Mouse (Mus musculus): ENCODE results near the gene Apoc1. TPM values are rescaled to one million over a fixed set of nuclear protein-coding genes. Genes with fewer than 3 reads are reported as not detected.
A peak's percentile ranks its signal among the peaks of the same experiment; 100 is the strongest.

The Apoc1 gene
- polyA plus RNA-seq, 1 experiment from 2014 or later = 79.6 TPM

- Histone ChIP-seq H3K27ac (replicated peaks) (no peak overlapping the region), H3K4me1 (replicated peaks; ENCODE audit: control insufficient read depth, insufficient read depth) (no peaks in the 10 kb centered on the region; the same call in 1 of the 2 replicates), H3K36me3 (ENCODE audit: control insufficient read depth, insufficient read depth, low read length) (peaks cover 18% of the 10 kb centered on the region), H3K4me3 (ENCODE audit: low read depth, low read length) (no peak overlapping the region), H3K4me2 (replicated peaks; ENCODE audit: low read depth) (no peak overlapping the region), H3K9ac (ENCODE audit: low read length) (no peak overlapping the region), H3K27me3 (ENCODE audit: control insufficient read depth, insufficient read depth, low read length) (no peaks in the 10 kb centered on the region), H3K9me3 (ENCODE audit: control insufficient read depth, low read length) (no peaks in the 10 kb centered on the region)
- 87% methylated on average over 9 of the region's 9 CpGs for WGBS
- DNase-seq (ENCODE audit: low spot score) (no peak), ATAC-seq (ENCODE audit: low FRiP score, low TSS enrichment) (no peak)
- TF ChIP-seq CTCF (IDR thresholded peaks at IDR 0.05; ENCODE audit: low read depth) (no peak), EP300 (optimal IDR thresholded peaks at IDR 0.05) (no peak)
Observed at GRCm38 (mm10) chr7:19713598-19713997, 21.1 kb upstream of the Apoc1 start.

DNA sequence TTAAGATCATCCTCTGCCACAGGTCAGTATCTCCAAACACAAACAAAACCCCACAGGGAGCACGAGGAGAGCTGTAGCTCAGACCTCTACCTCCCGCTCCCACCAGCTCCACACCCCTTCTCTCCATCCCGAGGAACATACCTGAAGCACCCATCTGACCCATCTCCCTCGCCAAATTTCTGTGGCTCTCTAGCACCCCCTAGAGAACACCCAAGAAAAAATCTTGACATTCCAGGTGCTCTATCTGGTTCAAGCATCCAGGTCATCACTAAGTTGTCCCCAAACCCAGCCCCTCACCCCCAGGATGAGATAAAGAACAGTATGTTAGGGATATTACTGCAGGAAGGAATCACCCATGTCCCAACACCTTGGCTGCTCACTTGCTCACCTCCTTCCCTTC is 20.7 kb upstream of the Apoc1 start:
- TF ChIP-seq CTCF (IDR thresholded peaks at IDR 0.05; ENCODE audit: low read depth) (peak; percentile 70), EP300 (optimal IDR thresholded peaks at IDR 0.05) (no peak)
- Histone ChIP-seq H3K9me3 (ENCODE audit: control insufficient read depth, low read length) (no peaks in the 10 kb centered on the region), H3K9ac (ENCODE audit: low read length) (no peak overlapping the region), H3K36me3 (ENCODE audit: control insufficient read depth, insufficient read depth, low read length) (peaks cover 18% of the 10 kb centered on the region), H3K4me3 (ENCODE audit: low read depth, low read length) (no peak overlapping the region), H3K27me3 (ENCODE audit: control insufficient read depth, insufficient read depth, low read length) (no peaks in the 10 kb centered on the region), H3K4me1 (replicated peaks; ENCODE audit: control insufficient read depth, insufficient read depth) (no peaks in the 10 kb centered on the region; the same call in 1 of the 2 replicates), H3K27ac (replicated peaks) (no peak overlapping the region), H3K4me2 (replicated peaks; ENCODE audit: low read depth) (no peak overlapping the region)
- no peak for DNase-seq (ENCODE audit: low spot score)
- ATAC-seq (ENCODE audit: low FRiP score, low TSS enrichment) = no peak
- 42% methylated on average over 4 of the region's 4 CpGs for WGBS

GRCm38 (mm10) chr7:19712414-19712813 is 20.0 kb upstream of the Apoc1 start:
- no peak overlapping the region for H3K4me2 ChIP-seq (replicated peaks; ENCODE audit: low read depth)
- H3K36me3 ChIP-seq (ENCODE audit: control insufficient read depth, insufficient read depth, low read length) = peaks cover 18% of the 10 kb centered on the region
- no peaks in the 10 kb centered on the region for H3K9me3 ChIP-seq (ENCODE audit: control insufficient read depth, low read length)
- no peak overlapping the region for H3K9ac ChIP-seq (ENCODE audit: low read length)
- H3K4me1 ChIP-seq (replicated peaks; ENCODE audit: control insufficient read depth, insufficient read depth) = no peaks in the 10 kb centered on the region; the same call in 1 of the 2 replicates
- TF ChIP-seq CTCF (IDR thresholded peaks at IDR 0.05; ENCODE audit: low read depth) (peak; percentile 72), EP300 (optimal IDR thresholded peaks at IDR 0.05) (no peak)
- H3K4me3 ChIP-seq (ENCODE audit: low read depth, low read length) = no peak overlapping the region
- no peak overlapping the region for H3K27ac ChIP-seq (replicated peaks)
- 54% methylated on average over 4 of the region's 4 CpGs for WGBS
- ATAC-seq (ENCODE audit: low FRiP score, low TSS enrichment) (no peak), DNase-seq (ENCODE audit: low spot score) (no peak)
- H3K27me3 ChIP-seq (ENCODE audit: control insufficient read depth, insufficient read depth, low read length) = no peaks in the 10 kb centered on the region

GRCm38 (mm10) chr7:19710650-19711049 is 18.2 kb upstream of the Apoc1 start:
- H3K9me3 ChIP-seq (ENCODE audit: control insufficient read depth, low read length) = no peaks in the 10 kb centered on the region
- H3K27me3 ChIP-seq (ENCODE audit: control insufficient read depth, insufficient read depth, low read length) = no peaks in the 10 kb centered on the region
- no peak overlapping the region for H3K4me2 ChIP-seq (replicated peaks; ENCODE audit: low read depth)
- WGBS = 84% methylated on average over 10 of the region's 10 CpGs
- H3K4me1 ChIP-seq (replicated peaks; ENCODE audit: control insufficient read depth, insufficient read depth) = no peaks in the 10 kb centered on the region
- no peak overlapping the region for H3K9ac ChIP-seq (ENCODE audit: low read length)
- ATAC-seq (ENCODE audit: low FRiP score, low TSS enrichment) = no peak
- H3K4me3 ChIP-seq (ENCODE audit: low read depth, low read length) = no peak overlapping the region
- H3K36me3 ChIP-seq (ENCODE audit: control insufficient read depth, insufficient read depth, low read length) = peaks cover 23% of the 10 kb centered on the region
- no peak for DNase-seq (ENCODE audit: low spot score)
- no peak overlapping the region for H3K27ac ChIP-seq (replicated peaks)
- TF ChIP-seq CTCF (IDR thresholded peaks at IDR 0.05; ENCODE audit: low read depth) = no peak
- no peak for TF ChIP-seq EP300 (optimal IDR thresholded peaks at IDR 0.05)

- Histone ChIP-seq H3K27ac (replicated peaks) (no peak overlapping the region), H3K9me3 (ENCODE audit: control insufficient read depth, low read length) (no peaks in the 10 kb centered on the region), H3K4me1 (replicated peaks; ENCODE audit: control insufficient read depth, insufficient read depth) (peaks cover 5% of the 10 kb centered on the region), H3K9ac (ENCODE audit: low read length) (no peak overlapping the region), H3K4me2 (replicated peaks; ENCODE audit: low read depth) (no peak overlapping the region), H3K4me3 (ENCODE audit: low read depth, low read length) (no peak overlapping the region), H3K36me3 (ENCODE audit: control insufficient read depth, insufficient read depth, low read length) (peaks cover 9% of the 10 kb centered on the region), H3K27me3 (ENCODE audit: control insufficient read depth, insufficient read depth, low read length) (no peaks in the 10 kb centered on the region)
- 91% methylated on average over 7 of the region's 7 CpGs for WGBS
- ATAC-seq (ENCODE audit: low FRiP score, low TSS enrichment) (no peak), DNase-seq (ENCODE audit: low spot score) (no peak)
- TF ChIP-seq CTCF (IDR thresholded peaks at IDR 0.05; ENCODE audit: low read depth) (no peak), EP300 (optimal IDR thresholded peaks at IDR 0.05) (no peak)
Observed at GRCm38 (mm10) chr7:19705271-19705670, 12.8 kb upstream of the Apoc1 start.

DNA sequence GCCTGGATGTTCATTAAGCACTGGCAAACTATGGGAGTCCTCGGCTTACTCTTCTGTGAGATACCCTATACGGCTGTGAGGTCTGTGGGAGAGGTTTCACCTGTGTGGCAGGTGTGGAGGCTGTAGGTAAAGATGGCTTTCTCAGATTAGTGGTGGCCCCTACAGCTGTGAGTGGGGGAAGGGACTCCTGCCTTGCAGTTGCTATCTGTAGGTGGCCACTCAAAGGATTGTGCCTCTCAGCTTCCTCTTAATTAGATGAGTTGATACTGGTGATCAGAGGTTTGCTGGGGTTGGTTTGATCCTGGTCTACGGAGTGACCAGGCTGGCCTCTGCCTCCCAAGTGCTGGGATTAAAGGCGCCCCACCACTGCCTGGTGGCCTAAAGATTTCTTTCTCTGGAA is 12.0 kb upstream of the Apoc1 start:
- Histone ChIP-seq H3K4me1 (replicated peaks; ENCODE audit: control insufficient read depth, insufficient read depth) (peaks cover 5% of the 10 kb centered on the region), H3K27ac (replicated peaks) (no peak overlapping the region), H3K9me3 (ENCODE audit: control insufficient read depth, low read length) (no peaks in the 10 kb centered on the region), H3K9ac (ENCODE audit: low read length) (no peak overlapping the region), H3K27me3 (ENCODE audit: control insufficient read depth, insufficient read depth, low read length) (no peaks in the 10 kb centered on the region), H3K4me3 (ENCODE audit: low read depth, low read length) (no peak overlapping the region), H3K4me2 (replicated peaks; ENCODE audit: low read depth) (no peak overlapping the region), H3K36me3 (ENCODE audit: control insufficient read depth, insufficient read depth, low read length) (peaks cover 8% of the 10 kb centered on the region)
- 83% methylated on average over 4 of the region's 4 CpGs for WGBS
- ATAC-seq (ENCODE audit: low FRiP score, low TSS enrichment) = no peak
- no peak for TF ChIP-seq EP300 (optimal IDR thresholded peaks at IDR 0.05)
- TF ChIP-seq CTCF (IDR thresholded peaks at IDR 0.05; ENCODE audit: low read depth) = no peak
- no peak for DNase-seq (ENCODE audit: low spot score)
